Mouse (Mus musculus) thymus, postnatal 36 days (tissue): ENCODE data around the gene Gm20795.
"Not testable (repeated sequence)": the region's sequence is repeated elsewhere in the genome, so short reads cannot be mapped to it uniquely, and the experiment has no call there.

Experiments
- DNase-seq, 2 experiments: peaks; one replicate each; pipeline ENCODE4 v3.0.0; 2022; ENCODE audit warnings: mixed read lengths in 2 of 2

The Gm20795 gene

GRCm38 (mm10) chrY:40804614-40805013, at the start of gene Gm20795:
Gene Gm20795 (plus strand): TSS chrY:40804914.
- not testable (repeated sequence) for DNase-seq

DNA sequence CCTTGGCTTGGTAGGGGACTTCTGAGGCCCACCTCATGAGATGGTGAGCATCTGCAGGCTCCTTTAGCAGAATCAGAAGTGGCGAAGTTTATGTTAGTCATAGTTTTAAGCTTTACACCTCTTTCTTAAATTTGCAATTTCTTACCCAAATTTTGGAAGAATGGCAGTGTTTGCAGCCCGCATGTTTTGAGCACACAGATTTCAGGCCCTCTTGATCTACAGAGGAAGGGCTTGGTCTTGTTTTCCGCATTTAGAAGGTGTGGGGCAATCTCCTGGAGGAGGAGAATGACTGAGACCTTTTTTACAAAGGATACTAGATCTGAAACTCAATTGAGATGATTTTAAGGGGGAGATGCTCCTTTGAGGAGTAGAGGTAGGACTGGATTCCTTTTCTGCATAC, 29.0 kb upstream of the Gm20795 start, which contains the start of gene Gm21797:
Gene Gm21797 (minus strand): TSS at position 101 of the 400 bp plus-strand sequence.
- not testable (repeated sequence) for DNase-seq
